Mouse (Mus musculus): ENCODE measurements around the gene Slc6a21.

DNA sequence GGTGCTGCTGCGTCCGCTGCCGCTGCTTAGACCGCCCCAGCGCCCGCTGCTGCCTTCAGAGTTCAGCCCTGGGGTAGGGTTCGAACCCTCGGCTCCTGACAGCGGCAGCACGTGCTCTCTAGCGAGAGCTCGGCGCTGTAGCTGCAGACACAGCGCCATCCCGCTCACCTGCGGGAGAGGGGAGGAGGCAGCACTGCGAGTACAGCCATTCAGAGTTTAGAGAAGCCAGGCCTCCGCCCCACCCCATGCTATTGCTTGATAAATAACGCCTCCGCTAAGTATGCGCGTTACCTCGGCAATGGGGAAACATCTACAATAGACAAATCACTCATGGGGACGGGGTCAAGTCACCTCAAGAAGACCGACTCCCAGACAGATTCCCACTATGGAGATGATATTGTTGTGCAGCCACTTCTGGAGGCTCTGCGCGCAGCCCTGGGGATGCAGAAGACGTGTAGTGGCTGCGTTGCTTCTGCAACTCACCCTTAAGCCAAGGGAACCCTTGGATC is 42.9 kb upstream of the Slc6a21 start:
- no peak for TF ChIP-seq POLR2A (IDR thresholded peaks at IDR 0.05; ENCODE audit: insufficient read length, low read depth)
- TF ChIP-seq MYOG (IDR thresholded peaks at IDR 0.05; ENCODE audit: control insufficient read depth in 1 of 3, insufficient read depth in 1 of 3, insufficient read length in 2 of 3, low read depth in 2 of 3) = no peak
